Mouse (Mus musculus) Muller cell, postnatal 12 days (primary cell): ENCODE measurements around the gene Zfp941.

Experiments
- DNase-seq: peaks from one replicate; pipeline ENCODE4 v3.0.0-alpha.2; 2015; ENCODE audit errors: inconsistent ontology term

Zfp941 gene

GRCm38 (mm10) chr7:140821653-140822329 lies at the start of gene Zfp941:
Gene Zfp941 (minus strand): TSS chr7:140822178.
- peak; percentile 81 for DNase-seq

- no peak for DNase-seq
Observed at GRCm38 (mm10) chr7:140864761-140865160, 42.8 kb upstream of the Zfp941 start.

DNA sequence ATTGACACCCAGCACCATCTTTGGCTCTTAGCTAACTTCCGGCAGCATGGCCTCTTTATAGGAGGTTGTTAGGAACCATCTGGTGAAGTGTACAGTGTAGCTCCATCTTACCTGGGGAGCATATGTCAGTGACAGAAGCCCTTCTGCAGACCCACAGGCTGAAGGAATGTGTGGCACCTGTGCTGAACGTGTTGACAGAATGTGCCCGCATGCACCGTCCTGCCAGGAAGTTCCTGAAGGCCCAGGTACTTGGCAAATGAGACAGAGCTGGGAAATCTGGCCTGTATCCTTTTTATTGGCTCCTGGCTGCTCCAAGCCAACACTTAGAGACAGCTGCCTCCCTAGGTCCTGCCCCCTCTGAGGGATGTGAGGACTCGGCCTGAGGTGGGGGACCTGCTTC lies 38.8 kb upstream of the Zfp941 start:
- DNase-seq = no peak

- no peak for DNase-seq
Observed at GRCm38 (mm10) chr7:140859997-140860396, 38.0 kb upstream of the Zfp941 start.

GRCm38 (mm10) chr7:140858746-140859145 lies 36.8 kb upstream of the Zfp941 start:
- no peak for DNase-seq

DNA sequence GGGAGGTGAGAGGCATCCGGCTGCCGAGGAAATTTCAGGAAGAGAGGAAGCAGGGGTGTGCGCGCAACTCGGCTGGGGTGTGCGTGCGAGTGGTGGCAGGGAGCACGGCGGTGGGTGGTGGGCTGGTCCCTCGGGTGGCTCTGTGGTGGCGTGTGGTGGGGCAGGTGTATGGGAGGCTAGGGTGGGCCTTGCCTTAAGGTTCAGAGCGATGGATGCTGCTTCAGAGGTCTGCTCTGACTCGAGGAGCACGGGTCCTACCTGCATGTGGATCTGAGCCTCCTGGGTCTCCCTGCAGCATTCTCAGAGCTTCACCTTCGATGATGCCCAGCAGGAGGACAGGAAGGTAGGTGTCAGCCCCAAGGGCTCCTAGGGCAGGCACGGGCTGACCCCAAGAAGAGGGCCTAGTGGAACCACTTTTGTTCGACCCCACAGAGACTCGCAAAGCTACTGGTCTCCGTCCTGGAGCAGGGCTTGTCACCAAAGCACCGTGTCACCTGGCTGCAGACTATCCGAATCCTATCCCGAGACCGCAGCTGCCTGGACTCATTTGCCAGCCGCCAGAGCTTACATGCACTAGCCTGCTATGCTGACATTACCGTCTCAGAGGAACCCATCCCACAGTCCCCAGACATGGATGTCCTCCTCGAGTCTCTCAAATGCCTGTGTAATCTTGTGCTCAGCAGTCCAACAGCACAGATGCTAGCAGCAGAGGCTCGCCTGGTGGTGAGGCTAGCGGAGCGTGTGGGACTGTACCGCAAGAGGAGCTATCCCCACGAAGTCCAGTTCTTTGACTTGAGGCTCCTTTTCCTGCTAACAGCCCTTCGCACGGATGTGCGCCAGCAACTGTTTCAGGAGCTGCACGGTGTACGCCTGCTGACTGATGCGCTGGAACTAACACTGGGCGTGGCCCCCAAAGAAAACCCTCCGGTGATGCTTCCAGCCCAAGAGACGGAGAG lies 35.9 kb upstream of the Zfp941 start, which contains the start of gene Bet1l:
Gene Bet1l, minus strand, starts transcription at position 28 of the 956 bp plus-strand sequence.
- DNase-seq = peak; percentile 24

GRCm38 (mm10) chr7:140856785-140857549 lies 35.0 kb upstream of the Zfp941 start, which contains the start of gene Ric8a:
Gene Ric8a (plus strand): TSS chr7:140856957.
- peak; percentile 94 for DNase-seq

- peak; percentile 96 for DNase-seq
Observed at GRCm38 (mm10) chr7:140855860-140856784, 34.1 kb upstream of the Zfp941 start, which contains the start of gene Gm45785. Gene Gm45785 (minus strand): TSS chr7:140856331.

- no peak for DNase-seq
Observed at GRCm38 (mm10) chr7:140855181-140855580, 33.2 kb upstream of the Zfp941 start.

DNA sequence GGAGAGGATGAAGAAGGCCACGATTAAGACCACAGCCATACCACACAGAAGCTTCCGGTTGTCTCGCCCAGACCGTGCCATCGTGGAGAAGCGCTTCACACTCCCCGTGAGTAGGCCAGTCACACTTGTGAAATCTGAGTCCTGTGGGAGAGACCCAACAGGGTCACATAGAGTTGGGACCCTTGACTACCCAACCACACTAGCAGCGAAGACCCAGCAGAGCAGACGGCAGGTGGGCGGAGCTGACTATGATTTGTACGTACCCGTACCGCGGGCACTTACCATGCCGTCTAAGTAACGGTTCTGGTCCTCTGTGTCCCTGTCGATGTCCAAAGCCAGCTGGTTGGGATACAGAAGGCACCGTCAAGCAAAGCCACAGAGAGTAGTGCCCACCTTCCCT lies 32.5 kb upstream of the Zfp941 start:
- no peak for DNase-seq

DNA sequence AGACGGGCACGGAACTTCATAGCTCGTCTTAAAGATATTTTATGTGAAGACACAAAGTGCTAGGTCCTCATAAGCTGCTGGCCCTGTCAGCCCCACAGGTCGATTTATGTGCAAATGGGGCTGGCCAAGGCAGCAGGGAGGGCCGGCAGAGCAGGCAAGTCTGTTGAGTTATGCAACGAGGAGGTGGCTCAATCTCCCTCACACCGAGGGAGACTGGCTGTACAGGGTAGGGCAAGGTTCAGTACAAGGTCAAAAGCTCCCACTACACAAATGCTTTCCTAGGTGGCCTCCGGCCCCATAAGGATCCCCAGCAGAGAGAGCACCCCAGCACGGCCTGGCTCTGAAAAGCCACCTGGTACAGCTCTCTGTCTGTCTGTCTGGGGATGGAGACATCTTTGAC lies 31.4 kb upstream of the Zfp941 start:
- DNase-seq = no peak

- DNase-seq = no peak
Observed at GRCm38 (mm10) chr7:140851916-140852315, 29.9 kb upstream of the Zfp941 start.

- no peak for DNase-seq
Observed at GRCm38 (mm10) chr7:140848591-140848990, 26.6 kb upstream of the Zfp941 start.

GRCm38 (mm10) chr7:140847755-140848580 lies 26.0 kb upstream of the Zfp941 start, which contains the start of gene Odf3:
Gene Odf3 (plus strand): TSS chr7:140847805.
- DNase-seq = peak; percentile 24

- DNase-seq = no peak
Observed at GRCm38 (mm10) chr7:140846676-140847075, 24.7 kb upstream of the Zfp941 start.

DNA sequence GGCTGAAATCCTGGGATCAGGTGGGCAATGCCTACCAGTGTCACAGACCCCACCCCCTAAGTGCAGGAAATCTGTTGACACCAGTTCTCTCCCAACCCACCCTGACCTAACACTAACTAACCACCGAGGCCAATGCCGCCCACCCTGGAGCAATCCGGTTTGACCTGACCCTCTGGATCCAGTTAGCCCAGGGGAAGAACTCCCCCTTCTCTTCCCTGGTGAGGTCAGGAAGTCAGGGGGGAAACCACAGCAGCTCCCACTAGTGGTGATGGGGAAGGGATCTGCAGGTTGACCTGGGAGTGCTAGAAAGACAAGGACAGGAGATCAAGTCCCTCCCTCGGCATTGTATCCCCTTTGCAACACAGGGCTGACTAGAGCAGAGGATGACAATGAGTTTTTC lies 23.7 kb upstream of the Zfp941 start:
- DNase-seq = no peak

DNA sequence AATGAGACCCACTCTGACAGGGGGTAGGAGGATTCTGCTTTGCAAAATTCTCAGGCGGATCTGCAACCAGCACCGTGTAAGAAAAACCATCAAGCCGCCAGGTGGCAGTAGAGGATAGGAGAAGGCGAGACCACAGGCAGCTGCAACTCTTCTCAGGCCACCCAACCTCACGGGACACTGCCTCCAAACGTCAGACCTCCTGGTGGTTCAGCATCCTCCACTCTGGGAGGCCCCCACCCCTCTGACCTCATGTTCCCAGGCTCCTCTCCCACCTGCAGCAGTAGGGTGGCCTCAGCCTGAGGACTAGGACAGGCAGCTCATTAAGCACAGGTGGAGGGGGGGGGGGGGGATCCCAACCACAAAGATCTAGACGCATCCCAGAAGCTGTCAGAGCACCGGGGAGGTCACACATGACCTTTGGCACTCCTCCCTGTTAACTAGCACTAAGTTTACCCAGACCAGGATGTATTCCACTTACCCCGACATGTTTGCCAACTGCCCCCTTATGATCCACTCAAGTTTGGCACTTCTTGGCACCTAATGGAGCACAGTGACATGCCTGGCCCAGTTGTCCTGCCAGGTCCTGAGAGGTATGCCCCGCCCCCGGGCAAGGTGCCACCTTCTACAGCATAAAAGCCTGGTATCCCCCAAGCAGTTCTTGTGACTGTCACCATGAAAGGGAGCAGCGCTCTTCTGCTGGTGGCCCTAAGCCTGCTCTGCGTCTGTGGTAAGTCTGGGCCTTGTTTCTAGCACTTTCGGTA lies 23.1 kb upstream of the Zfp941 start, which contains the start of gene Scgb1c1:
Gene Scgb1c1, plus strand, starts transcription at position 643 of the 761 bp plus-strand sequence.
- peak; percentile 69 for DNase-seq

DNA sequence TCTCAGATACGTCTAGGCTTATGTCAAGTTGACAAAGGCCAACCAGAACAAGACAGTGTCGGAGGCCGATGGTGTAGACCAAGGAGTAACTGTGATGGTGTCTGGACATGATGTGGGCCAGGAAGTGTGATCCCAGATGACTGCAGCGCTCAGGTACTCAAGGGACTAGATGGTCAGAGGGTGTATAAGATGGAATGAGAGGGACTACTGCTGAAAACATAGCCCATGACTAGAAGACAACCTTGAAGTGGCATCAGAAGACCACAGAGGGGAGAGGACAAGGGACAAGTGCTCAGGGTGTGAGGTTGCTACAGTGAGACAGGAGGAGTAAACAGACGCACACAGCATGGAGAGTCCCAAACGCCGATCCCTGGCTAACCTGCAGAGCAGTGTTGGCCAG lies 21.8 kb upstream of the Zfp941 start:
- no peak for DNase-seq
